ENCODE assay signal across 28 mouse cellular contexts in genomic region chr9:35145118-35145517, GRCm38 (mm10). TPM values are rescaled to one million over a fixed set of nuclear protein-coding genes. Genes with fewer than 3 reads are reported as not detected.
DNase-seq lines count a peak whose midpoint lies in the region; ATAC-seq lines count a peak whose summit lies in the region.
"Had no signal": no experiment of that assay in that cellular context is flagged by ENCODE, and none has a peak within 500 bp of the region (broad histone marks: within the 10 kb centered on the region; RNA-seq: fewer than 3 reads in every experiment).

No protein-coding gene starts in this region.

- no peak for ATAC-seq in embryonic facial prominence, embryonic 12.5 days (ENCODE audit: insufficient number of reproducible peaks, insufficient read depth, low FRiP score, low TSS enrichment)
- 0 out of 2 replicates have a peak, but pooled peaks have one; percentile 42 for ATAC-seq in hindbrain, embryonic 15.5 days (ENCODE audit: low FRiP score, low read depth)
- ATAC-seq in hindbrain, embryonic 13.5 days (ENCODE audit: low FRiP score) = no peak
- peak; percentile 20; the same call in 1 of the 2 replicates for ATAC-seq in liver, embryonic 15.5 days (ENCODE audit: insufficient read depth)
- no peak for ATAC-seq in liver, embryonic 12.5 days
- 0 out of 2 replicates have a peak, but pooled peaks have one; percentile 11 for ATAC-seq in stomach, embryonic 15.5 days (ENCODE audit: insufficient read depth, low FRiP score, low read depth)
- ATAC-seq: activated CD4-positive, CD25-positive, alpha-beta regulatory T cell, adult 4 months; forebrain, embryonic 15.5 days; inflammation-experienced regulatory T-cells, adult 6 months had no signal

- 82% methylated on average over 9 of the region's 9 CpGs for WGBS in embryonic facial prominence, embryonic 12.5 days
- WGBS in embryonic facial prominence, embryonic 10.5 days = 91% methylated on average over 9 of the region's 9 CpGs
- whole genome bisulfite sequencing in hindbrain, embryonic 15.5 days = 93% methylated on average over 9 of the region's 9 CpGs
- 88% methylated on average over 9 of the region's 9 CpGs for WGBS in hindbrain, embryonic 13.5 days
- WGBS in liver, embryonic 15.5 days (ENCODE audit: insufficient replicate concordance) = 80% methylated on average over 9 of the region's 9 CpGs
- 79% methylated on average over 9 of the region's 9 CpGs for WGBS in liver, embryonic 12.5 days (ENCODE audit: insufficient replicate concordance)
- WGBS in stomach, embryonic 15.5 days = 81% methylated on average over 9 of the region's 9 CpGs

- no peak overlapping the region for H3K4me3 ChIP-seq in embryonic facial prominence, embryonic 12.5 days
- H3K4me3 ChIP-seq in embryonic facial prominence, embryonic 10.5 days = no peak overlapping the region
- H3K4me3 ChIP-seq in hindbrain, embryonic 15.5 days = no peak overlapping the region
- no peak overlapping the region for H3K4me3 ChIP-seq in hindbrain, embryonic 13.5 days
- H3K4me3 ChIP-seq in liver, embryonic 15.5 days (replicated peaks) = no peak overlapping the region
- no peak overlapping the region for H3K4me3 ChIP-seq in liver, embryonic 12.5 days
- no peak overlapping the region for H3K4me3 ChIP-seq in stomach, embryonic 15.5 days (replicated peaks)
- H3K4me3 ChIP-seq: embryonic facial prominence, embryonic 15.5 days; forebrain, embryonic 15.5 days; gastrocnemius, adult 2 months; kidney, embryonic 15.5 days; neural tube, embryonic 13.5 days had no signal

- H3K4me2 ChIP-seq in embryonic facial prominence, embryonic 12.5 days (replicated peaks) = no peak overlapping the region
- no peak overlapping the region for H3K4me2 ChIP-seq in hindbrain, embryonic 15.5 days
- no peak overlapping the region for H3K4me2 ChIP-seq in hindbrain, embryonic 13.5 days
- H3K4me2 ChIP-seq in liver, embryonic 15.5 days = no peak overlapping the region
- no peak overlapping the region for H3K4me2 ChIP-seq in liver, embryonic 12.5 days
- H3K4me2 ChIP-seq in stomach, embryonic 15.5 days = no peak overlapping the region
- H3K4me2 ChIP-seq: embryonic facial prominence, embryonic 15.5 days; forebrain, embryonic 15.5 days; hindbrain, embryonic 14.5 days; kidney, embryonic 15.5 days; neural tube, embryonic 13.5 days had no signal

- H3K27ac ChIP-seq in embryonic facial prominence, embryonic 12.5 days = no peak overlapping the region
- H3K27ac ChIP-seq in embryonic facial prominence, embryonic 10.5 days (replicated peaks) = no peak overlapping the region
- no peak overlapping the region for H3K27ac ChIP-seq in hindbrain, embryonic 15.5 days (replicated peaks)
- no peak overlapping the region for H3K27ac ChIP-seq in hindbrain, embryonic 13.5 days
- H3K27ac ChIP-seq in liver, embryonic 15.5 days (replicated peaks) = no peak overlapping the region
- H3K27ac ChIP-seq in liver, embryonic 12.5 days = no peak overlapping the region
- H3K27ac ChIP-seq in stomach, embryonic 15.5 days = no peak overlapping the region
- H3K27ac ChIP-seq: embryonic facial prominence, embryonic 15.5 days; forebrain, embryonic 15.5 days; gastrocnemius, adult 2 months; hindbrain, embryonic 14.5 days; kidney, embryonic 15.5 days; macrophage; neural tube, embryonic 13.5 days had no signal

- H3K9ac ChIP-seq in embryonic facial prominence, embryonic 12.5 days = 0 out of 2 replicates have a peak overlapping the region, but pooled peaks have one; percentile 13
- no peak overlapping the region for H3K9ac ChIP-seq in hindbrain, embryonic 15.5 days
- no peak overlapping the region for H3K9ac ChIP-seq in hindbrain, embryonic 13.5 days
- no peak overlapping the region for H3K9ac ChIP-seq in liver, embryonic 15.5 days
- no peak overlapping the region for H3K9ac ChIP-seq in liver, embryonic 12.5 days
- H3K9ac ChIP-seq in stomach, embryonic 15.5 days = no peak overlapping the region
- H3K9ac ChIP-seq: embryonic facial prominence, embryonic 15.5 days; forebrain, embryonic 15.5 days; hindbrain, embryonic 14.5 days; kidney, embryonic 15.5 days; neural tube, embryonic 13.5 days had no signal

- H3K36me3 ChIP-seq in embryonic facial prominence, embryonic 12.5 days = no peaks in the 10 kb centered on the region
- no peaks in the 10 kb centered on the region for H3K36me3 ChIP-seq in embryonic facial prominence, embryonic 10.5 days (replicated peaks)
- no peaks in the 10 kb centered on the region for H3K36me3 ChIP-seq in hindbrain, embryonic 15.5 days
- H3K36me3 ChIP-seq in hindbrain, embryonic 13.5 days = no peaks in the 10 kb centered on the region
- H3K36me3 ChIP-seq in liver, embryonic 15.5 days (replicated peaks) = no peaks in the 10 kb centered on the region
- H3K36me3 ChIP-seq in liver, embryonic 12.5 days = no peaks in the 10 kb centered on the region
- no peaks in the 10 kb centered on the region for H3K36me3 ChIP-seq in stomach, embryonic 15.5 days
- H3K36me3 ChIP-seq: embryonic facial prominence, embryonic 15.5 days; forebrain, embryonic 15.5 days; kidney, embryonic 15.5 days; neural tube, embryonic 13.5 days had no signal

- no peaks in the 10 kb centered on the region for H3K9me3 ChIP-seq in embryonic facial prominence, embryonic 12.5 days
- no peaks in the 10 kb centered on the region for H3K9me3 ChIP-seq in embryonic facial prominence, embryonic 10.5 days
- no peaks in the 10 kb centered on the region for H3K9me3 ChIP-seq in hindbrain, embryonic 15.5 days
- no peaks in the 10 kb centered on the region for H3K9me3 ChIP-seq in hindbrain, embryonic 13.5 days
- no peaks in the 10 kb centered on the region for H3K9me3 ChIP-seq in liver, embryonic 15.5 days (replicated peaks)
- no peaks in the 10 kb centered on the region for H3K9me3 ChIP-seq in liver, embryonic 12.5 days (replicated peaks)
- no peaks in the 10 kb centered on the region for H3K9me3 ChIP-seq in stomach, embryonic 15.5 days
- H3K9me3 ChIP-seq: embryonic facial prominence, embryonic 15.5 days; forebrain, embryonic 15.5 days; kidney, embryonic 15.5 days; neural tube, embryonic 13.5 days had no signal

- no peaks in the 10 kb centered on the region for H3K27me3 ChIP-seq in embryonic facial prominence, embryonic 12.5 days
- H3K27me3 ChIP-seq in embryonic facial prominence, embryonic 10.5 days (replicated peaks; ENCODE audit: low read depth, poor library complexity, severe bottlenecking) = no peaks in the 10 kb centered on the region
- no peaks in the 10 kb centered on the region for H3K27me3 ChIP-seq in hindbrain, embryonic 15.5 days
- H3K27me3 ChIP-seq in hindbrain, embryonic 13.5 days = no peaks in the 10 kb centered on the region
- no peaks in the 10 kb centered on the region for H3K27me3 ChIP-seq in liver, embryonic 15.5 days
- no peaks in the 10 kb centered on the region for H3K27me3 ChIP-seq in liver, embryonic 12.5 days (replicated peaks)
- H3K27me3 ChIP-seq in stomach, embryonic 15.5 days (replicated peaks) = no peaks in the 10 kb centered on the region
- H3K27me3 ChIP-seq: CH12.LX; embryonic facial prominence, embryonic 15.5 days; forebrain, embryonic 15.5 days; kidney, embryonic 15.5 days; neural tube, embryonic 13.5 days had no signal

- H3K4me1 ChIP-seq in embryonic facial prominence, embryonic 12.5 days = no peaks in the 10 kb centered on the region
- peaks cover 12% of the 10 kb centered on the region; the same call in 1 of the 2 replicates for H3K4me1 ChIP-seq in embryonic facial prominence, embryonic 10.5 days
- H3K4me1 ChIP-seq in hindbrain, embryonic 15.5 days (replicated peaks) = no peaks in the 10 kb centered on the region
- H3K4me1 ChIP-seq in hindbrain, embryonic 13.5 days (replicated peaks) = no peaks in the 10 kb centered on the region
- peaks cover 18% of the 10 kb centered on the region for H3K4me1 ChIP-seq in liver, embryonic 15.5 days (replicated peaks)
- H3K4me1 ChIP-seq in liver, embryonic 12.5 days = peaks cover 24% of the 10 kb centered on the region
- H3K4me1 ChIP-seq in stomach, embryonic 15.5 days = no peaks in the 10 kb centered on the region
- H3K4me1 ChIP-seq: forebrain, embryonic 15.5 days; kidney, embryonic 15.5 days; neural tube, embryonic 13.5 days had no signal

- DNase-seq in embryonic facial prominence, embryonic 10.5 days (ENCODE audit: low spot score) = no peak
- DNase-seq: adrenal gland, adult 2 months; adrenal gland, postnatal 36 days; cerebellum, postnatal 10 days; gastrocnemius, adult 2 months; gastrocnemius, postnatal 36 days; heart, postnatal 4 days; kidney, adult 11 months; layer of hippocampus, postnatal 36 days; left cerebral cortex, postnatal 4 days; lung, adult 18-20 months; lung, postnatal 10 days; thymus, postnatal 14 days had no signal

RNA-seq across cellular contexts. Expression of gene St3gal4, which starts 26.1 kb away (rescaled TPM):
- 32.4 and 35.9 TPM in 2 replicates for polyA plus RNA-seq in embryonic facial prominence, embryonic 12.5 days (2016; fragmentation: Nextera tagmentation; extraction: Ambion mirVana)
- 18.2 and 18.7 TPM in 2 replicates for polyA plus RNA-seq in embryonic facial prominence, embryonic 10.5 days (2016; fragmentation: Nextera tagmentation; extraction: Ambion mirVana)
- 13.1 and 15.1 TPM in 2 replicates for polyA plus RNA-seq in hindbrain, embryonic 15.5 days (2015; fragmentation: Nextera tagmentation; extraction: Ambion mirVana)
- polyA plus RNA-seq in hindbrain, embryonic 13.5 days (2015; fragmentation: Nextera tagmentation; extraction: Ambion mirVana) = 9.8 and 11.1 TPM in 2 replicates
- 24.2 and 24.7 TPM in 2 replicates for polyA plus RNA-seq in liver, embryonic 15.5 days (2015; fragmentation: Nextera tagmentation; extraction: Ambion mirVana)
- polyA plus RNA-seq in liver, embryonic 12.5 days (2016; fragmentation: Nextera tagmentation; extraction: Ambion mirVana) = 27.9 and 30.1 TPM in 2 replicates
- polyA plus RNA-seq in stomach, embryonic 15.5 days (2015; fragmentation: Nextera tagmentation; extraction: Ambion mirVana) = 45.7 and 59.4 TPM in 2 replicates

RNA-seq across cellular contexts. Expression of gene Dcps, which starts 30.7 kb away (rescaled TPM):
- 77.6 and 83.5 TPM in 2 replicates for polyA plus RNA-seq in embryonic facial prominence, embryonic 12.5 days (2016; fragmentation: Nextera tagmentation; extraction: Ambion mirVana)
- polyA plus RNA-seq in embryonic facial prominence, embryonic 10.5 days (2016; fragmentation: Nextera tagmentation; extraction: Ambion mirVana) = 93.5 and 95.6 TPM in 2 replicates
- 70.9 and 71.9 TPM in 2 replicates for polyA plus RNA-seq in hindbrain, embryonic 15.5 days (2015; fragmentation: Nextera tagmentation; extraction: Ambion mirVana)
- 78.0 and 80.1 TPM in 2 replicates for polyA plus RNA-seq in hindbrain, embryonic 13.5 days (2015; fragmentation: Nextera tagmentation; extraction: Ambion mirVana)
- 49.2 and 50.0 TPM in 2 replicates for polyA plus RNA-seq in liver, embryonic 15.5 days (2015; fragmentation: Nextera tagmentation; extraction: Ambion mirVana)
- polyA plus RNA-seq in liver, embryonic 12.5 days (2016; fragmentation: Nextera tagmentation; extraction: Ambion mirVana) = 65.9 and 66.0 TPM in 2 replicates
- polyA plus RNA-seq in stomach, embryonic 15.5 days (2015; fragmentation: Nextera tagmentation; extraction: Ambion mirVana) = 77.7 and 82.4 TPM in 2 replicates

RNA-seq across cellular contexts. Expression of gene Srpr, which starts 54.9 kb away (rescaled TPM):
- polyA plus RNA-seq in embryonic facial prominence, embryonic 12.5 days (2016; fragmentation: Nextera tagmentation; extraction: Ambion mirVana) = 108 and 112 TPM in 2 replicates
- polyA plus RNA-seq in embryonic facial prominence, embryonic 10.5 days (2016; fragmentation: Nextera tagmentation; extraction: Ambion mirVana) = 84.6 and 86.8 TPM in 2 replicates
- 62.3 and 69.1 TPM in 2 replicates for polyA plus RNA-seq in hindbrain, embryonic 15.5 days (2015; fragmentation: Nextera tagmentation; extraction: Ambion mirVana)
- polyA plus RNA-seq in hindbrain, embryonic 13.5 days (2015; fragmentation: Nextera tagmentation; extraction: Ambion mirVana) = 67.9 and 70.4 TPM in 2 replicates
- polyA plus RNA-seq in liver, embryonic 15.5 days (2015; fragmentation: Nextera tagmentation; extraction: Ambion mirVana) = 52.7 and 53.6 TPM in 2 replicates
- polyA plus RNA-seq in liver, embryonic 12.5 days (2016; fragmentation: Nextera tagmentation; extraction: Ambion mirVana) = 70.8 and 73.3 TPM in 2 replicates
- 141 and 154 TPM in 2 replicates for polyA plus RNA-seq in stomach, embryonic 15.5 days (2015; fragmentation: Nextera tagmentation; extraction: Ambion mirVana)

RNA-seq across cellular contexts. Expression of gene Tirap, which starts 55.0 kb away (rescaled TPM):
- 11.6 and 13.3 TPM in 2 replicates for polyA plus RNA-seq in embryonic facial prominence, embryonic 12.5 days (2016; fragmentation: Nextera tagmentation; extraction: Ambion mirVana)
- 20.3 and 21.8 TPM in 2 replicates for polyA plus RNA-seq in embryonic facial prominence, embryonic 10.5 days (2016; fragmentation: Nextera tagmentation; extraction: Ambion mirVana)
- 5.9 and 6.1 TPM in 2 replicates for polyA plus RNA-seq in hindbrain, embryonic 15.5 days (2015; fragmentation: Nextera tagmentation; extraction: Ambion mirVana)
- 6.4 and 7.4 TPM in 2 replicates for polyA plus RNA-seq in hindbrain, embryonic 13.5 days (2015; fragmentation: Nextera tagmentation; extraction: Ambion mirVana)
- polyA plus RNA-seq in liver, embryonic 15.5 days (2015; fragmentation: Nextera tagmentation; extraction: Ambion mirVana) = 9.0 and 9.1 TPM in 2 replicates
- 6.6 TPM in 2 replicates for polyA plus RNA-seq in liver, embryonic 12.5 days (2016; fragmentation: Nextera tagmentation; extraction: Ambion mirVana)
- polyA plus RNA-seq in stomach, embryonic 15.5 days (2015; fragmentation: Nextera tagmentation; extraction: Ambion mirVana) = 12.8 and 13.9 TPM in 2 replicates

Comparison
In these comparisons a context has a peak if more than half of its experiments do, and no peak if none do; other contexts are left out.
1. ATAC-seq: peak in hindbrain, embryonic 15.5 days (single experiment), liver, embryonic 15.5 days (single experiment) and stomach, embryonic 15.5 days (single experiment); none in embryonic facial prominence, embryonic 12.5 days (single experiment), hindbrain, embryonic 13.5 days (single experiment) and liver, embryonic 12.5 days (single experiment).